Mouse (Mus musculus): Measurements from ENCODE around the gene Vmn1r115.
"Not testable (repeated sequence)": the region's sequence is repeated elsewhere in the genome, so short reads cannot be mapped to it uniquely, and the experiment has no call there.

Gene Vmn1r115

GRCm38 (mm10) chr7:20844885-20845284, at the start of gene Vmn1r115:
Vmn1r115 (minus strand) TSS chr7:20844985.
- not testable (repeated sequence) for DNase-seq (ENCODE audit: low read depth, low spot score)

DNA sequence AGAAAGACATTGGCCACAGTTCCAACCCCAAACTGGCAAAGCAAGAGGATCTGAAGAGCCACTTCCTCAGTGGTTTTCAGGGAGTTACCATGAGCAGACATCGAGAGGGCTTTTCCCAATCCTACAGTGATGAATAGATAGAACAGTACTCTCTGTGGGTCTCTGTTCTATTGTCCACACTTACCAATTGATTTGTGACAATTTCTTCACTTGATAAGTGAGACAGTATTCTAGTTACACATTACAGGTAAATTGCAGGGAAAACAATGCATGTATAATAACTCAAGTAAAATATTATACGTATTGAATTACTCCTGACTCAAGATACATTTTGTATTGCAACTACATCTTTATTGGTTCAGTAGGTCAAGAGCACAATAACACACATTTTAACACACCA, 39.2 kb upstream of the Vmn1r115 start, which contains the start of gene Vmn1r117:
Gene Vmn1r117 (minus strand): TSS at position 101 of the 400 bp plus-strand sequence.
- DNase-seq (ENCODE audit: low read depth, low spot score): not testable (repeated sequence)

GRCm38 (mm10) chr7:20871956-20872355, 27.2 kb upstream of the Vmn1r115 start, which contains the start of gene Vmn1r116:
Vmn1r116 (plus strand) TSS chr7:20872256.
- not testable (repeated sequence) for DNase-seq (ENCODE audit: low read depth, low spot score)

GRCm38 (mm10) chr7:20812086-20812485, 32.7 kb downstream of the Vmn1r115 start, which contains the start of gene Vmn1r114:
Vmn1r114 (minus strand) TSS chr7:20812186.
- DNase-seq (ENCODE audit: low read depth, low spot score): not testable (repeated sequence)
